Mouse (Mus musculus) heart, postnatal 0 days (tissue): ENCODE measurements at regions not wholly inside any gene's neighbourhood (a gene's known extent, or its start where the extent isn't known, plus 50 kb on each side); places are given as distances from the start of the nearest gene placed in this dataset.

Experiments
- ATAC-seq: fragments of 200-750 bp; cut with Nextera tagmentation; 2 replicates; pipeline ENCODE4 v1.8.0; 2017; ENCODE audit warnings: low read depth, moderate number of reproducible peaks, moderate library complexity; ENCODE audit not compliant: insufficient read depth
- DNase-seq: peaks from one replicate; pipeline ENCODE4 v3.0.0-alpha.2; 2016; ENCODE audit warnings: low spot score
- H3K27ac ChIP-seq: fragments of 300-500 bp; sonication (generic); 2 replicates; pipeline ENCODE4 v1.5.1; 2014; ENCODE audit warnings: low read depth, mild to moderate bottlenecking
- H3K27me3 ChIP-seq: fragments of 300-500 bp; sonication (generic); 2 replicates; pipeline ENCODE4 v1.6.1; 2014; ENCODE audit warnings: low read length, mixed read lengths; ENCODE audit not compliant: control insufficient read depth, insufficient read depth
- H3K36me3 ChIP-seq: fragments of 300-500 bp; sonication (generic); replicated peaks from 2 replicates; pipeline ENCODE4 v1.6.1; 2014; ENCODE audit warnings: low read length, mixed read lengths; ENCODE audit not compliant: control insufficient read depth, insufficient read depth
- H3K4me1 ChIP-seq: fragments of 300-500 bp; sonication (generic); 2 replicates; pipeline ENCODE4 v1.6.1; 2014; ENCODE audit warnings: antibody characterized with exemption; ENCODE audit not compliant: control insufficient read depth, insufficient read depth
- H3K4me2 ChIP-seq: fragments of 300-500 bp; sonication (generic); 2 replicates; pipeline ENCODE4 v1.6.1; 2014; ENCODE audit warnings: low read depth, mild to moderate bottlenecking, low read length, moderate library complexity
- H3K4me3 ChIP-seq: fragments of 300-500 bp; sonication (generic); 2 replicates; pipeline ENCODE4 v1.5.1; 2014; ENCODE audit warnings: low read depth, low read length
- H3K9ac ChIP-seq: fragments of 300-500 bp; sonication (generic); replicated peaks from 2 replicates; pipeline ENCODE4 v1.6.1; 2014; ENCODE audit warnings: low read depth, low read length, mixed read lengths
- H3K9me3 ChIP-seq: fragments of 300-500 bp; sonication (generic); replicated peaks from 2 replicates; pipeline ENCODE4 v1.6.1; 2016; ENCODE audit warnings: low read length; ENCODE audit not compliant: control insufficient read depth
- CTCF ChIP-seq: IDR thresholded peaks from 2 replicates; pipeline ENCODE4 v1.5.1; 2016; ENCODE audit warnings: antibody characterized with exemption, control low read depth, low read depth
- EP300 ChIP-seq: IDR thresholded peaks from 2 replicates; pipeline ENCODE4 v1.6.1; 2016; ENCODE audit warnings: antibody characterized with exemption, low read depth
- WGBS: fragments of 180-500 bp; shearing (Covaris S2); extraction: QIAGEN DNeasy Blood & Tissue Kit; methylation state at CpG from one replicate; pipeline ENCODE4 v1.1.7; 2014; 5-methylcytosine and 5-hydroxymethylcytosine counted together

- Histone ChIP-seq H3K4me3 (no peak overlapping the region), H3K4me1 (no peaks in the 10 kb centered on the region), H3K9ac (no peak overlapping the region), H3K27me3 (no peaks in the 10 kb centered on the region), H3K27ac (no peak overlapping the region), H3K9me3 (peaks cover 4% of the 10 kb centered on the region), H3K4me2 (no peak overlapping the region), H3K36me3 (no peaks in the 10 kb centered on the region)
- DNase-seq (no peak), ATAC-seq (no peak)
- 89% methylated on average over 6 of the region's 6 CpGs for WGBS
- no peak for TF ChIP-seq CTCF
Measured at GRCm38 (mm10) chr15:94046186-94046585, 419.0 kb downstream of the Adamts20 start.

- Histone ChIP-seq H3K36me3 (no peaks in the 10 kb centered on the region), H3K27ac (no peak overlapping the region), H3K9me3 (peaks cover 4% of the 10 kb centered on the region), H3K27me3 (no peaks in the 10 kb centered on the region), H3K4me1 (no peaks in the 10 kb centered on the region), H3K4me2 (peak overlapping the region; percentile 61), H3K4me3 (peak overlapping the region; percentile 35), H3K9ac (no peak overlapping the region)
- ATAC-seq (no peak), DNase-seq (peak; percentile 23)
- 34% methylated on average over 18 of the region's 18 CpGs for WGBS
- no peak for TF ChIP-seq CTCF
- no peak for TF ChIP-seq EP300
Measured at GRCm38 (mm10) chr15:94045131-94045756, 420.0 kb downstream of the Adamts20 start.

GRCm38 (mm10) chr15:94032957-94033356 lies 432.3 kb downstream of the Adamts20 start:
- Histone ChIP-seq H3K9ac (no peak overlapping the region), H3K27ac (no peak overlapping the region), H3K4me3 (no peak overlapping the region), H3K4me1 (no peaks in the 10 kb centered on the region), H3K27me3 (no peaks in the 10 kb centered on the region), H3K36me3 (no peaks in the 10 kb centered on the region), H3K9me3 (no peaks in the 10 kb centered on the region), H3K4me2 (no peak overlapping the region)
- 68% methylated on average over 2 of the region's 2 CpGs for WGBS
- TF ChIP-seq EP300 (no peak), CTCF (no peak)
- no peak for DNase-seq
- ATAC-seq = no peak

- 42% methylated on average over 16 of the region's 16 CpGs for WGBS
- Histone ChIP-seq H3K27ac (peak overlapping the region; percentile 57; the same call in 1 of the 2 replicates), H3K4me1 (peaks cover 35% of the 10 kb centered on the region), H3K36me3 (no peaks in the 10 kb centered on the region), H3K4me3 (no peak overlapping the region), H3K27me3 (no peaks in the 10 kb centered on the region), H3K9me3 (no peaks in the 10 kb centered on the region), H3K4me2 (no peak overlapping the region), H3K9ac (no peak overlapping the region)
- TF ChIP-seq CTCF (no peak), EP300 (no peak)
- DNase-seq (no peak), ATAC-seq (no peak)
Measured at GRCm38 (mm10) chr15:94025996-94026696, 430.5 kb upstream of the Prickle1 start.

- Histone ChIP-seq H3K4me2 (no peak overlapping the region), H3K36me3 (no peaks in the 10 kb centered on the region), H3K27me3 (no peaks in the 10 kb centered on the region), H3K27ac (peak overlapping the region; percentile 57), H3K9ac (no peak overlapping the region), H3K4me1 (peaks cover 35% of the 10 kb centered on the region), H3K9me3 (no peaks in the 10 kb centered on the region), H3K4me3 (no peak overlapping the region)
- no peak for DNase-seq
- TF ChIP-seq CTCF (no peak), EP300 (no peak)
- no peak for ATAC-seq
- 55% methylated on average over 20 of the region's 20 CpGs for WGBS
Measured at GRCm38 (mm10) chr15:94025239-94025971, 429.7 kb upstream of the Prickle1 start.
